Mouse (Mus musculus) embryonic facial prominence, embryonic 15.5 days (tissue): ENCODE measurements around the gene Ahcyl2. TPM values are rescaled to one million over a fixed set of nuclear protein-coding genes. Genes with fewer than 3 reads are reported as not detected.
A peak's percentile ranks its signal among the peaks of the same experiment; 100 is the strongest.

Source experiments
- ATAC-seq: fragments of 200-750 bp; cut with Nextera tagmentation; 2 replicates; pipeline ENCODE4 v1.8.0; 2017; ENCODE audit warnings: low read depth, moderate TSS enrichment; ENCODE audit not compliant: insufficient number of reproducible peaks, low FRiP score, low TSS enrichment
- H3K27ac ChIP-seq: fragments of 300-500 bp; sonication (generic); replicated peaks from 2 replicates; pipeline ENCODE4 v1.5.1; 2015; ENCODE audit warnings: mild to moderate bottlenecking, inconsistent platforms
- H3K27me3 ChIP-seq: fragments of 300-500 bp; sonication (generic); 2 replicates; pipeline ENCODE4 v1.6.1; 2015; ENCODE audit warnings: inconsistent platforms
- H3K36me3 ChIP-seq: fragments of 300-500 bp; sonication (generic); 2 replicates; pipeline ENCODE4 v1.6.1; 2015; ENCODE audit warnings: mild to moderate bottlenecking, inconsistent platforms
- H3K4me1 ChIP-seq: fragments of 300-500 bp; sonication (generic); 2 replicates; pipeline ENCODE4 v1.6.1; 2015; ENCODE audit warnings: inconsistent platforms
- H3K4me2 ChIP-seq: fragments of 300-500 bp; sonication (generic); replicated peaks from 2 replicates; pipeline ENCODE4 v1.6.1; 2015; ENCODE audit warnings: mild to moderate bottlenecking, inconsistent platforms
- H3K4me3 ChIP-seq: fragments of 300-500 bp; sonication (generic); replicated peaks from 2 replicates; pipeline ENCODE4 v1.5.1; 2015; ENCODE audit warnings: mild to moderate bottlenecking, inconsistent platforms
- H3K9ac ChIP-seq: fragments of 300-500 bp; sonication (generic); 2 replicates; pipeline ENCODE4 v1.6.1; 2015; ENCODE audit warnings: inconsistent platforms
- H3K9me3 ChIP-seq: fragments of 300-500 bp; sonication (generic); replicated peaks from 2 replicates; pipeline ENCODE4 v1.6.1; 2016; ENCODE audit warnings: inconsistent platforms
- WGBS: fragments of 180-500 bp; shearing (Covaris S2); methylation state at CpG from one replicate; pipeline ENCODE4 v1.1.7; 2015; 5-methylcytosine and 5-hydroxymethylcytosine counted together
- polyA plus RNA-seq: library from polyadenylated mRNA; unstranded; fragments of >200 nt; fragmentation: Nextera tagmentation; extraction: Ambion mirVana; gene quantifications from 2 replicates; pipeline ENCODE4 v1.2.1, GENCODE M21; 2015

The Ahcyl2 gene
- polyA plus RNA-seq, 1 experiment from 2014 or later: 14.2 TPM

GRCm38 (mm10) chr6:29835543-29836177 is 67.8 kb downstream of the Ahcyl2 start:
- no peak overlapping the region for H3K4me3 ChIP-seq
- H3K36me3 ChIP-seq: no peaks in the 10 kb centered on the region
- WGBS: 80% methylated on average over 3 of the region's 3 CpGs
- H3K4me2 ChIP-seq: no peak overlapping the region
- no peak overlapping the region for H3K9ac ChIP-seq
- H3K4me1 ChIP-seq: no peaks in the 10 kb centered on the region
- ATAC-seq: no peak
- H3K27me3 ChIP-seq: no peaks in the 10 kb centered on the region
- H3K9me3 ChIP-seq: no peaks in the 10 kb centered on the region
- no peak overlapping the region for H3K27ac ChIP-seq

- no peak for ATAC-seq
- Histone ChIP-seq H3K36me3 (no peaks in the 10 kb centered on the region), H3K4me1 (no peaks in the 10 kb centered on the region), H3K27ac (no peak overlapping the region), H3K27me3 (no peaks in the 10 kb centered on the region), H3K4me2 (no peak overlapping the region), H3K9ac (no peak overlapping the region), H3K4me3 (no peak overlapping the region), H3K9me3 (no peaks in the 10 kb centered on the region)
- WGBS: 89% methylated on average over 2 of the region's 2 CpGs
These were observed 69.8 kb downstream of the Ahcyl2 start for GRCm38 (mm10) chr6:29837579-29837978.

GRCm38 (mm10) chr6:29838531-29838930 is 70.7 kb downstream of the Ahcyl2 start:
- WGBS: 95% methylated on average over 3 of the region's 3 CpGs
- no peak for ATAC-seq

GRCm38 (mm10) chr6:29840008-29840407 is 72.2 kb downstream of the Ahcyl2 start:
- ATAC-seq: no peak
- H3K27ac ChIP-seq: no peak overlapping the region
- H3K9me3 ChIP-seq: no peaks in the 10 kb centered on the region
- WGBS: 92% methylated on average over 1 of the region's 1 CpGs
- H3K36me3 ChIP-seq: no peaks in the 10 kb centered on the region
- H3K27me3 ChIP-seq: no peaks in the 10 kb centered on the region
- H3K4me1 ChIP-seq: no peaks in the 10 kb centered on the region
- H3K4me3 ChIP-seq: no peak overlapping the region
- H3K9ac ChIP-seq: no peak overlapping the region
- H3K4me2 ChIP-seq: no peak overlapping the region

More at GRCm38 (mm10) chr6:29838531-29838930, 70.7 kb downstream of the Ahcyl2 start:
- Histone ChIP-seq H3K27me3 (no peaks in the 10 kb centered on the region), H3K9ac (no peak overlapping the region), H3K4me3 (no peak overlapping the region), H3K9me3 (no peaks in the 10 kb centered on the region), H3K27ac (no peak overlapping the region), H3K36me3 (no peaks in the 10 kb centered on the region), H3K4me2 (no peak overlapping the region), H3K4me1 (no peaks in the 10 kb centered on the region)

GRCm38 (mm10) chr6:29841461-29841860 is 73.7 kb downstream of the Ahcyl2 start:
- Histone ChIP-seq H3K27ac (no peak overlapping the region), H3K4me1 (no peaks in the 10 kb centered on the region), H3K36me3 (no peaks in the 10 kb centered on the region), H3K4me2 (no peak overlapping the region), H3K4me3 (no peak overlapping the region), H3K27me3 (no peaks in the 10 kb centered on the region), H3K9ac (no peak overlapping the region), H3K9me3 (no peaks in the 10 kb centered on the region)
- no peak for ATAC-seq
- 93% methylated on average over 2 of the region's 2 CpGs for WGBS

- Histone ChIP-seq H3K4me3 (no peak overlapping the region), H3K27me3 (no peaks in the 10 kb centered on the region), H3K27ac (no peak overlapping the region), H3K9ac (no peak overlapping the region), H3K4me1 (no peaks in the 10 kb centered on the region), H3K4me2 (no peak overlapping the region), H3K9me3 (no peaks in the 10 kb centered on the region), H3K36me3 (no peaks in the 10 kb centered on the region)
- 76% methylated on average over 5 of the region's 5 CpGs for WGBS
- ATAC-seq: no peak
These were observed 79.9 kb downstream of the Ahcyl2 start for GRCm38 (mm10) chr6:29847643-29848166.

GRCm38 (mm10) chr6:29848808-29849207 is 81.0 kb downstream of the Ahcyl2 start:
- H3K27me3 ChIP-seq: no peaks in the 10 kb centered on the region
- no peak overlapping the region for H3K9ac ChIP-seq
- no peak overlapping the region for H3K4me3 ChIP-seq
- H3K27ac ChIP-seq: no peak overlapping the region
- no peaks in the 10 kb centered on the region for H3K36me3 ChIP-seq
- no peak overlapping the region for H3K4me2 ChIP-seq
- peaks cover 4% of the 10 kb centered on the region; the same call in 1 of the 2 replicates for H3K4me1 ChIP-seq
- ATAC-seq: no peak
- WGBS: 66% methylated on average over 3 of the region's 3 CpGs
- no peaks in the 10 kb centered on the region for H3K9me3 ChIP-seq

GRCm38 (mm10) chr6:29850096-29850495 is 82.3 kb downstream of the Ahcyl2 start:
- no peaks in the 10 kb centered on the region for H3K9me3 ChIP-seq
- ATAC-seq: no peak
- peaks cover 4% of the 10 kb centered on the region; the same call in 1 of the 2 replicates for H3K4me1 ChIP-seq
- H3K36me3 ChIP-seq: no peaks in the 10 kb centered on the region
- WGBS: 81% methylated on average over 1 of the region's 1 CpGs
- no peak overlapping the region for H3K27ac ChIP-seq
- no peak overlapping the region for H3K4me3 ChIP-seq
- H3K27me3 ChIP-seq: no peaks in the 10 kb centered on the region
- no peak overlapping the region for H3K4me2 ChIP-seq
- no peak overlapping the region for H3K9ac ChIP-seq

GRCm38 (mm10) chr6:29850747-29851146 is 82.9 kb downstream of the Ahcyl2 start:
- Histone ChIP-seq H3K36me3 (no peaks in the 10 kb centered on the region), H3K9ac (no peak overlapping the region), H3K4me2 (no peak overlapping the region), H3K27me3 (no peaks in the 10 kb centered on the region), H3K27ac (no peak overlapping the region), H3K4me1 (peaks cover 4% of the 10 kb centered on the region; the same call in 1 of the 2 replicates), H3K9me3 (no peaks in the 10 kb centered on the region), H3K4me3 (no peak overlapping the region)
- ATAC-seq: no peak
- 68% methylated on average over 2 of the region's 2 CpGs for WGBS

- Histone ChIP-seq H3K9me3 (no peaks in the 10 kb centered on the region), H3K4me2 (no peak overlapping the region), H3K4me3 (no peak overlapping the region), H3K36me3 (no peaks in the 10 kb centered on the region), H3K27ac (no peak overlapping the region), H3K27me3 (no peaks in the 10 kb centered on the region), H3K9ac (no peak overlapping the region), H3K4me1 (peaks cover 4% of the 10 kb centered on the region; the same call in 1 of the 2 replicates)
- 83% methylated on average over 3 of the region's 3 CpGs for WGBS
- ATAC-seq: no peak
These were observed 84.1 kb downstream of the Ahcyl2 start for GRCm38 (mm10) chr6:29851873-29852272.

- ATAC-seq: no peak
- H3K9ac ChIP-seq: no peak overlapping the region
- H3K36me3 ChIP-seq: no peaks in the 10 kb centered on the region
- WGBS: 23% methylated on average over 12 of the region's 12 CpGs
- H3K4me2 ChIP-seq: peak overlapping the region; percentile 45
- no peak overlapping the region for H3K27ac ChIP-seq
- H3K27me3 ChIP-seq: no peaks in the 10 kb centered on the region
- H3K9me3 ChIP-seq: no peaks in the 10 kb centered on the region
- H3K4me3 ChIP-seq: peak overlapping the region; percentile 24
- peaks cover 4% of the 10 kb centered on the region; the same call in 1 of the 2 replicates for H3K4me1 ChIP-seq
These were observed 85.5 kb downstream of the Ahcyl2 start for GRCm38 (mm10) chr6:29853213-29853899.
